Mouse (Mus musculus): Measurements from ENCODE around the gene Gm44596.

Gene Gm44596

DNA sequence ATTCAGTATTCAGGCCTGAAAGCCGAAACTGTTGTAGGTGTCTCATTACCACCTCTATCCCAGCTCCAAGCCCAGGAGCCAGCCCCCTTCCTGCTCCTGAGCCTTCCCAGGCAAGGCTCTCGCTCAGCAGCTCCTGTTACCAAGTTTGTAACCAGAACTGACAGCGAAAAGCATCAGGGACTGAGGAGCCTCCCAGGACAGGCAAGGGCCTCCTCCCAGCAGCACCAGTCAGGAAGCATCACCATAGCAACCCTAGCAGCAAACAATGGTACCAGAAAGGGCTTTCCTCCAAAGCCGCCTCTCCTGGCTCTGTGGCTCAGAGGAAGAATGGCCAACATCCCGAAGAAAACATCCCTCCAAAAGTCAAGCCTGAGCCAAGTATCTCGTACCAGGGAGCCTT is at the start of gene Gm44596, which contains the start of gene Tex52:
Gene Gm44596 (plus strand): TSS at position 312 of the 400 bp plus-strand sequence.
Gene Tex52 (plus strand): TSS at position 265 of the 400 bp plus-strand sequence.
- DNase-seq (ENCODE audit: low read depth, low spot score): peak; percentile 58

DNA sequence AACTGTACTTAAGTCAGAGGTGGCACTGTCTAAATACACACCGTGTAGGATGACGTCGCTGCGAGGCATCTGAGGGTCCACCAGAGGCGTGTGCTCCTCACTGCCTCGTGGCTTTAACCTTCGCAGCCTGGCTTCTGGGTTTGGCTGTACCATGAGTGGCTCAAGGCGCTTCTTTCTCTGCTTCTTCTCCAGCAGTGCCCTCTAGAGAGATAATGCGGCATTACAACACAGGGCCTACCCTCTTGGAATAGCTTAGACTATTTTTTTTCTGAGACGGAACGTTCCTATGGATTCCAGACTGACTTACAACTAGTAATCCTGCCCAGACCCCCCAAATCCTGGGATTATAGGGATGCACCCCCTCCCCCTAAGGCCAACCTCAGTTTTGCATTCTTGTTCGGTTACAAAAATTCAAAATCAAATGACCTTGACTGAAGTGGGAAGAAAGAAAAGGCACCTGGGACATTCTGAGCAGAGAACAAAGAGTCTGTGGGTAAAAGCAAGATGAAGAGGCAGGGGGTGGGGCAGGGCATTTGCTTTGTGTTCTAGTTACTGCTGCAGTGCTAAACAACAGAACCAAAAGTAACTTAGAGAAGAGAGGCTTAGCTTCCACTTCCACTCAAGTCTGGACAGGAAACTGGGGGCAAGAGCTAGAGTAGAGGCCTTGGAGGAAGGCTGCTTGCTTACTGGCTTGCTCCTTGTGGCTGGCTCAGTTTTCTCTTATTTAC is 40.7 kb upstream of the Gm44596 start:
- peak; percentile 97 for DNase-seq (ENCODE audit: low read depth, low spot score)

DNA sequence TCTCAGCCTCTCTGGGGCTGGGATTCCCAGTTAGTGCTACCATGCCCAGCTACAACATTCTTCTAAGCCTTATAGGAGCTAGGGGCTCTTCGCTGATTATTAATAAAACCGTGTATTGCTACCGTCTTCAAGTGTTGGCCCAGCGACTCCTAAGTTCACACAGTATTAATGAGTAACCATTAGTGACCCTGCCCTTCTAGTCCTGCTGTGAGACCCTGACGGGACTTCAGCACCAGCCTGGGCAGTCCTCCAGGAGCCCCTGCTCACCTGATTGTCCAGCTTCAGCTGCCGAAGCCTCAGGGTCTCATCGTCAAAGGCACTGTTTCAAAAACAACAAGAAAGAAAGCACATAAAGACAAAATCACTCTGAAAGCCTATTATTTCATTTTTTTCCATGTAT is 37.8 kb upstream of the Gm44596 start:
- DNase-seq (ENCODE audit: low read depth, low spot score): no peak

DNA sequence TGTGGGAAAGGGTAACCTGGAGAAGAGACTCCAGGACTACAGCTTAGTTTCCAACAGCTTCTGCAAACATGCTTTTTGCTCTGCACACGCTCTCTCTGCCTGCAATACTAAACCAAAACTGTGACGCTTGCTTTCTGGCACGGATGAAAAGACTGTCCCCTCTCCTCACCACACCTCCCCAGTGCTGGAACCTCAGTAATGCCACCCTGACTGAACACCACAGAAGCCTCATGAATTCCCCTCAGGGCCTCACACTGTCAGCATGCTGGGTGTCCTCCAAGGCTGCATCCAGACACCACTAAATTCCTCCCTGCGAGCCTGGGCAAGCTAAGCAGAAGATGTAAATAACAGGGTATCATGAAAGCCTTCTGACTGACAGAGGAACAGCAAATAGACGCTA is 36.4 kb upstream of the Gm44596 start:
- no peak for DNase-seq (ENCODE audit: low read depth, low spot score)

DNA sequence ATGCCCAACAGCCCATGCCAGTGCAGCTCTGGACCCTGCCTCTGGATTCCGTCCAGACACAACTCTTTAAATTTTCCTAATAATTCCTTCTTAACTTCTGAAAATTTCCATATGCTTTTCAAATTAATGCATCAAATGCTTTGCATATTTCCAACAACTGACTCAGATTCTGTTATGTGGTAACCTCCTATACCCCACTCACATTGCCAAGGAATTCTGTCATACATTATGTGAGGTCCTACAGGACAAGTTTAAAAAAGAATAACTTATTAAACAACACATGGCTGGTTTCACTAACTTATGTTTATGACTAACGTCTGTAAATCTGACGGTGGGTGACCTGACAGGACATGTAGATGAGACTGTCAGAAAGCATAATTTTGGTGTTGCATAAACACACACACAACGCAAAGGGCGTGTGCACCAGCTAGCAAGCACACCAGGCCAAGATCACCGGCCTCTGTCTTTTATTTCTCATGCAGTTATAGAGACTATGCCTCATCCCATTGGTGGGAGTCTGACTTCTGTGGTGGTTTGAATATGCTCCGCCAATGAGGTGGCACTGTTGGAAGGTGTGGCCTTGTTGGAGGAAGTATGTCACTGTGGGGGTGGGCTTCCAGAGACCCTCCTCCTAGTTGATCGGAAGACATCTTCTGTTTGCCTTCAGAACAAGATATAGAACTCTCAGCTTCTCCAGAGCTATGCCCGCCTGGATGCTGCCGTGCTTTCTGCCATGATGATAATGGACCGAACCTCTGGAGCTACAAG is 33.2 kb upstream of the Gm44596 start:
- DNase-seq (ENCODE audit: low read depth, low spot score): peak; percentile 42

DNA sequence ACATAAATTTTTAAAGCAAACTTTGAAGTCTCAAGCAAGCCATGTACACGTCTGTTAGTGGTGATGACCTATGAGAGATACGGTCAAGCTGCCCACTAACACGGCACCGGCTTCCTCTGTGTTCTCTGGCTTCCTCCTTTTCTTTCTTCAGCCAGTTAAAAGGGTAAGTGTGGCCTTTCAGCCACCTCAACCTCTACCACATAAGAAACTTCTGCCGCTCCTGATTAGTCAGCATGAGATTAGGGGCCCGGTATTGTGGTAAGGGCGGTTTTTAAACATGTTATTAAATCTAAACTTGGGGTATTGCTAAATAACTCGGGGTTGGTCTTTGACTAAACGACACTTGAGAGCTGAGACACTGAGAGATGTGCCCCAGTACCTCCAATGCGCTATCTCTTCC is 29.7 kb upstream of the Gm44596 start:
- DNase-seq (ENCODE audit: low read depth, low spot score): no peak

DNA sequence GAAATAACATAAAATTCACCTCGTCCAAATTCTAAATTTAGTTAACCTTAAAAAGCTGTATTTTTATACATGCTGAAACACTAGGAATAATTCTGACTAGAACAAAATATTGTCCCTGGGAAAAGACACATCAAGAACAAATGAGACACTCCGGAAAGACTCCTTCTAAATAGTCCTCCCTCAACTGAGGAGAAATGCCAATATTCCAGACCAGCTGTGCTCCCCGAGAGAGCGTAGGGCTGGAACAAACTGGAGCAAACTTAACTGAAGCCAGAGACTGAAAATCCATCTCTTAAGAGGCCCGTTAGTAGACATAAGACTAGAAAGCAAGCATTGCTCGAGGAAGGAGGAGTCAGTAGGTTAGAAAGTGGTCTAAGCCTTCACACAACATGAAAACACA is 28.5 kb upstream of the Gm44596 start:
- DNase-seq (ENCODE audit: low read depth, low spot score): no peak

DNA sequence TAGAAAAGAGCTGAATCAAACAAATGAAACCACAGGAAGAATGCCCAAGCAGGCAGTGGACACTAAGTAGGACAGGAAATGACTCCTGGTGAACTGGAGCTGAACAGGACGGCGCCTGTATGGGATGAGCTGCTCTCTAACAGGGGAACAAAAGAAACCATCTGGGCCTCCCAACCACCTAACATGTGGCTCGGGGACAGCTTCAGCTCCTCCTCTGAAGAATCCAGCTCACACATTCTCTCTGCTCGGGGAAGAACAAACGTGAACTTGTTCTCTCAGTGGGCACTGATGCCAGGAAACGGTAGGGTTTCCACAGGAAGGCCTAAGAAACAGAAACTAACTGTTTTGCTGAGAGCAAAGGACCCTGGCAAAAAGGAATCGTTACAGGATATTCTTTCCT is 25.6 kb upstream of the Gm44596 start:
- DNase-seq (ENCODE audit: low read depth, low spot score): no peak

DNA sequence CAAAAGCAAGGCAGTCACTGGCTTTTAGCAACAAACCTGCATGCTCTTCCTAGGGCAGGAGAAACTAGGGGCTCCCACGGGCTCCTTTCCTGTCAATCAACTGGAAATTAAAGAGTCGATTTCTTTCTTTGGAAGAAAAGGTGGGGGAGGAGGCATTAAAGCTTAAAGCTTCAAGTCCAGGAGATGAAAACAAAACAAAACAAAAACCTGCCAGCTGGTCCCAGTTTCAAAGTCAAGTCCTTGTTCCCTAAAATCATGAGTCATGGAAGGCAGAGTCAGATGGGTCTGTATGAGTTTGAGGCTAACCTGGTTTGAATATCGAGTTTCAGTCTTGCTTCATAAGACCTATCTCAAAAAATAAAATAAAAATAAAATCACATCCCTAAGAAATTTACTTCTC is 21.2 kb upstream of the Gm44596 start:
- DNase-seq (ENCODE audit: low read depth, low spot score): no peak

DNA sequence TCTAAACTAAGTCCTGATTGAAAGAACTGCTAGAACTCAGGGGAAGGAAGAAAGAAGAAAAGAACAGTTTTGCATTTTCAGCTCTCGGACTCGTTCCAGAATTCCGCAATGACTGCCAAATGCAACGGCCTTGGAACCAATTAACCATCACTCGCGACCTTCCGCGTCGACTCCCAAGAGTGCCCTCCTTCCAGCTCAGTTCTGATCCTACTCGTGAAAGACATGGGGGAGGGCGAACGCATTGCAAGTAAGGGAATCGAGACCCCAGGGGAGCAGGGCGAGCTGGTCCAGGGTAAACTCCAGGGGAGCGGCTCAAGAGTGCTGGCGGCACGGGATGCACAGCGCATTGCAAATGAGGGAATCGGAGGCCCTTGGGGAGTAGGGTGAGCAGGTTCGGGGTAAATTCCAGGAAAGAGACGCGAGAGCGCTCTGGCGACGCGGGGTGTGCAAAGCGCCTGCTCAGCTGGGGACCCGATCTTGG is 20.1 kb upstream of the Gm44596 start:
- DNase-seq (ENCODE audit: low read depth, low spot score): peak; percentile 83

DNA sequence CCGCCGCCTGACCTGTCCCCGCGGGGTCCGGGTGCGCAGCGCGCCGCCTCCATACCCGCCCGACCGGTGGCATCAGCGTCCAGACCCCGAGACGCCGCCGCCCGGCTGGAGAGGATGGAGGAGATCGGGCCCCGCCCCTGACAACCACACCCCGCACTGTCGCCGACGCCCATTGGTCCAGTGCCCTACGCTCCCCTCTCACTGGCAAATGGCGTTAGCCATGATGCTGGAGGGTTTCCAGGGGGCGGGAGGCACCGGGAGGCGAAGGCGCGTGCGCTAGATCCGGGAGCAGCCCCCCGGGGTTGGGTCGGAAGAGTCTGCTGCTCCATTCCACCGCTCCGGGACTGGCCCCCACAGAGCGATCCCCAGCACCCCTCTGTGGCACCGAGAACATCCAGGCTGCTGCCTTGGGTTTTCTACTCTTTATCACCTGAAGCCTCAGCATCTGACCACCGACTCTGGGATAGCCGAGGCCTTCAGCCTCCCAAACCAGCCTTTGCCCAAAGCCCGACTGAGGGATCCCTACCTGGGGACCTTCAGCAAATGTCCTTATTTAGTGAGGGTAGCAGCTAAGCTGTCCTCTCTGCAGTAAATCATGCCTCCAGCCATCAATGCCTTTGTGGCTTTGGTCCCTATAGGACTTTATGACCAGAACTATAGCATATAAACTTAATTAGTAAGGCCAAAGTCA is 19.4 kb upstream of the Gm44596 start, which contains the start of gene Tulp3:
Gene Tulp3 (minus strand): TSS at position 126 of the 691 bp plus-strand sequence.
- DNase-seq (ENCODE audit: low read depth, low spot score): peak; percentile 97

DNA sequence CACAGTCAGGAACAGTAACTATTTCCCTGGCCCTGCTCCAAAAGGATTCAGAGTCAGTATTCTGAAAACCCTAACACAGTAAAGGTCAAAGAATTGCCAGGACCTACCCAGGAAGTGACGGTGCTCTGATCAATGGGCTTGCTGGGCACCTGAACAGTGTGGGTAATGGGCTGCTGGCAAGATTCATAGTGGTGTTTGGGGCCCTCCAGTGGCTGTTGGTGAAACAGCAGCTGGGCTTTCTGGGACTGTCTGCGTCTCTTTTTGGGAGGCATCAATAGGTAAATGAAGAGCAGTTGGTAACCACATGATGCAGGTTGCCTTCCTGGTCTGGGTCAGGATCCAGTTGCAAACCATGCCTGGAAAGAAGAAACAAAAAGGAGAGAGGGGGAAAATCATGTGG is 16.3 kb upstream of the Gm44596 start:
- DNase-seq (ENCODE audit: low read depth, low spot score): peak; percentile 79

DNA sequence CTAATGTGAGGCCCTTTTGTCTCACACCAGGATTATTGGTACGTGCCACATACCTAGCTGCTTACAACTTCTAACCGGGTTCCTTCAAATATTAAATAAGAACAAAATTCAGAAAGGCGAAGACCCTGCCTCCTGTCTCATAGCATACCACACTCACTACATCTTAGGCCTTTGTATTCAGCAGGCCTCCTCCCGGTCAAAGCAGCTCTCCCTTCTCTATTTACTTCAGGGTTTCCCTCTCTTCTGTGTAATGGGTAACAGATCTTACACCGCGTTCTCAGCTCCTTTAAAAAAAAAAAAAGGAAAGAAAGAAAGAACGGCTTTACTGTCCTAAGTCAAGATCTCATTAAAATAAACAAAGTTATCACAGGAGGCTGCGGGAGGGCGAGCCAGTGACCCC is 13.4 kb upstream of the Gm44596 start:
- DNase-seq (ENCODE audit: low read depth, low spot score): no peak

DNA sequence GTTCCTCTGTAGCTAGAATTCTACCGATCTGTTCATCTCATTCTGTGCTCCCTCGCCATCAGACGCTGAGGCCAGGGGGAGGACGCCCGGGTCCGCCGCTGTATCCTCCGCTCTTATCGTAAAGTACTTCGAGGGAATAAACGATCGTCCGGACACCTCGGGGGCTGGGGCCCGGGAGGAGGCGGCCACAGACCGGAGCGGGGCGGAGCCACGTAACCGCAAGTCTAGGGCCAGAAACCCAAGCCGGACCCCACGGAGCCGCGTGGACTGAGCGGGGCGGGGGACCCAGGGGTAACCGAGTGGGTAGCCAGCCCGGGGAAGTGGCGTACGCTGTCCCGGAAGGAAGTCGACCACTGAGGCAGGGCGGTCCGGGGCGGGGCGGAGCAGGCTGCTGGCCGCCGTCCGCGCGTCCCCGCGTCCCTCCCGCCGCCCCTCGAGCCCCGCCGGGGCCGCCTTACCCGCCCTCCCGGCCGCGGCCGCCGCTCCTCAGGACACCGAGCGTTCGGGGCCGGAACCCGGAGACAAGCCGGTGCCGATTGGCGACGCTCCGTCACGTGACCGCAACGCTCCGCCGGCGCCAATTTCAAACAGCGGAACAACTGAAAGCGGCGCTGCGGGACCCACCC is 12.8 kb upstream of the Gm44596 start, which contains the start of the genes Rhno1 and Foxm1:
Gene Rhno1 (minus strand): TSS at position 531 of the 626 bp plus-strand sequence.
Gene Foxm1 (plus strand): TSS at position 587 of the 626 bp plus-strand sequence.
- DNase-seq (ENCODE audit: low read depth, low spot score): peak; percentile 84

DNA sequence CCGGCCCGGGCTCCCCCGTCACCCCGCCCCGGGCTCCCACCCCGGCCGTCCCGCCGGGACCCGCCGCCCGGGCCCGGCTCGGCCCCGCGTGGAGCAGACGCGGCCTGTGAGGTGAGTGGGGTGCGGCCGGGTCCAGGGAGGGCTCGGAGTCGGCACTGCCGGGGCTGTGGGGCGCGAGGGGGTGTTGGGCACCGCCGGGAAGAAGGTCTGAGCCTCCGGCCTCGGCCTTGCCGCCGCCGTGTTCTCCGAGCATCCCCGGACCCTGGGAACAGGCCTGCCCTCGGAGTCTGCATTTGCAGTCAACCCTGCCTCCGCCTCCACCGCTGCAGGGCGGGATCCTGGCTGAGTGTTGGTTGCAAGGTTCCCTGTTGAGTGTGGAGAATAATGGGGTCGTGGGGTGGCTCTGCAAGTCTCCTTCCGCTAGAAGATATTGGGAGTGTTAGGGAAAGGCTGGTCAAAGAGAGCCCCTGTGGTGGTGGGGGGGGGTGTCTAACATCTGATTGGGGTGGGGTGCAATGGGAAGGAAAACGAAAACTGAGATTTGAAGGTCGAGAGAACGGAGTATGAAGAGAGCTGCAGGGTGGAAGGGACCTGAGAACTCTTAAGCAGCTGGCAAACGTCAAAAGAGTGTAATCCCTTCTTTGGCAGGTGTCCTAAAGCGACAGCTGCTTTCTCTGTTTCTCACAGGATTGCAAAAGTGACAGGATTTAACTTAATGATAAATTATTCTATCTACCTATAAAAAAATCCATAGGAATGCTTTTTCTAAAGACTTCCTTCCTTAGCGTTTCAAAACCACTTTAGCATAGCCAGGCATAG is 12.1 kb upstream of the Gm44596 start:
- DNase-seq (ENCODE audit: low read depth, low spot score): peak; percentile 65

DNA sequence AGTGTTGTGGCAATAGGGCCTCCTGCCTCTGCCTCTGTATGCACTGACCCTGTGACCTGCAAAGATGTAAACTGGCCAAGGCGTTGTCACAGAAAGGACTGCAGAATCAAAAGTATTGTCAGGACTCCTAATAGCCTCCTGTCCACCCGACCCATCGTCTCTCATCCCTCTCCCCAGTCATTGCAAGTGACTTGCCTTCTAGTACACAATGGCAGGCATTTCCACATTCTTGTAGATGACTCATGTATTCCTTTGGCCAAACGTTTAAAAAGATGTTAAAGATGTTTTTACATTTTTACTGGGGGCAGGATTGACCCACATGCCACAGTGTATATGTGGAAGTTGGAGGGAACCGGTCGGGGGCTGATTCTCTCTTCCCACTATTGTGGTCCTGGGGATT is 10.6 kb upstream of the Gm44596 start:
- DNase-seq (ENCODE audit: low read depth, low spot score): no peak

DNA sequence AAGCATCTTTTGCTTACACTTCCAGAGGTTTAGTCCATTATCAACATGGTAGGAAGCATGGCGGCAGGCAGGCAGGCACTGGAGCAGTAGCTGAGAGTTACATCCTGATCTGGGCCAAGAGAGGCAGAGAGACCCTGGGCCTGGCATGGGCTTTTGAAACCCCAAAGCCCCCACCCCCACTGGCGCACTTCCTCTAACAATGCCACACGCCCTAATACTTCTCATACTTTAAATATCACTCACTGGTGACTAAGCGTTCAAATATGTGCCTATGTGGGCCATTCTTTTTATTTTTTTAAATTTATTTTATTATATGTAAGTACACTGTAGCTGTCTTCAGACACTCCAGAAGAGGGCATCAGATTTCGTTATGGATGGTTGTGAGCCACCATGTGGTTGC is 8.8 kb upstream of the Gm44596 start:
- no peak for DNase-seq (ENCODE audit: low read depth, low spot score)

DNA sequence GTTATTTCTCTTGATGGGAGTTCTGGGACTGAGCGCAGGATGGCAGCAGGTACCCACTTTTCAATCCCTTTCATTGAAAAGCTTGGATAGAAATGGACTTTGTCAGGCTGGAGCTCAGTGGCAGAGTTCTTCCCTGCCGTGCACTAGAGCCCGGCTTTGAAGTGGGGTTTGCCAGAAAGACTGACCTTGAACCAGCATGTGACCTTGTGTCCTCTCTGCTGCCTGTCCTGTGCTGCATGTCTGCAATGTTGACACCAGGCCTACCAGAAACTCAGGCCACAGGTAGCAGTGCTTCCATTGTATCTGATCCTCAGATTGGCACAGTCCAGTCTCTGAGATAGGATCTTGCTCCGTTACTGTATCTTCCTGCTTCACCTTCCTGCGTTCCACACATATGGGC is 5.3 kb upstream of the Gm44596 start:
- no peak for DNase-seq (ENCODE audit: low read depth, low spot score)

DNA sequence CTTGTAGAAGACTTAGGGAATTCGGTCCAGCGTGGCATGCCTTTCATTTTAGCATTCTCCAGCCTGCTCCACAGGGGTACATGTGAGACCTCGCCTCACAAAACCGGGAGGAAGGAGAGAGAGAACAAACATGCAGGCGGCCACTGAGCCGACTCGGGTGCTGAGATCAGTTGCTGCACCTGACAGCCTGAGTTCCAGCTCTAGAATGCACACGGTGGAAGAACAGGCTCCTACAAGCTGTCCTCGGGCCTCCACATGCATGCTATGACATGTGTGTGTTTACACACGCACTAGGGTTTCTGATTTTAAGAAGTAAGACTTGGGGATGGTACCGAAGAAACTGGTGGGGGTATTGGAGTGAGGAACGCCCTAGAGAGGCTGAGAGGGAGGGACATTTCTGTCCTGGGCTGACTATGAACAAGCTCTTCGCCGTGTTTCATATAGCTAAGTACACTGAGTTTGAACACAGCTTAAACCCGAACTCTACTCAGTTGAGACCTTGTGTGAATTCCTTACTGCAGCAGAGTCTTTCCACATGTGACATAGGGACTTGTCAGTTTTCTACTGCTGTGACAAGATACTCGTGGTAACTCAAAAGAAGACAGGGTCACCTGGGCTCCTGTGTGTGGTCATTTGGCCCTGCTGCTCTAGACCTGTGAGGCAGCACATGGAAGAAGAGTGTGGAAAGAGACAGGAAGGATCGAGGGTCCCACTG is 1.2 kb downstream of the Gm44596 start:
- DNase-seq (ENCODE audit: low read depth, low spot score): no peak

DNA sequence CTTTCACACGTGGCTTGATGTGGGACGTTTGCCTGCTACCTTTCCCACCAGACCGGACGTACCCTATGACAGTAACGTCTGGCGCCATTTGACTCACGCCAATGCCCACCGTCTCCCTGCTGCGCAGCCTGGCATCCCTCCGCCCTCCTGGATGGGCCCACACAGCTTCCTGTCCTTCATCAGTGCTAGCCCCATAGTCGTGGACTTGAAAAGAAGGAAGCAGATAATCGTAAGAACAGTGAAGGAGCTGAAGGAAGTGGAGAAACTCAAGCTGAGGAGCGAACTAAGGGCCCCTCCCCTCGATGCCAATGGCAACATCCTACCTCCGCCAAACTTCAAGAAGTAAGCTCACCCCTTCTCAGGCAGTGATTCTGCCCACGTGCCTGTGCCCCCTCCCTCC is 4.3 kb downstream of the Gm44596 start:
- no peak for DNase-seq (ENCODE audit: low read depth, low spot score)

Measured in ES-CJ7 (cell line).